9 mouse cellular contexts compared by ENCODE assay signal in the genomic region with DNA sequence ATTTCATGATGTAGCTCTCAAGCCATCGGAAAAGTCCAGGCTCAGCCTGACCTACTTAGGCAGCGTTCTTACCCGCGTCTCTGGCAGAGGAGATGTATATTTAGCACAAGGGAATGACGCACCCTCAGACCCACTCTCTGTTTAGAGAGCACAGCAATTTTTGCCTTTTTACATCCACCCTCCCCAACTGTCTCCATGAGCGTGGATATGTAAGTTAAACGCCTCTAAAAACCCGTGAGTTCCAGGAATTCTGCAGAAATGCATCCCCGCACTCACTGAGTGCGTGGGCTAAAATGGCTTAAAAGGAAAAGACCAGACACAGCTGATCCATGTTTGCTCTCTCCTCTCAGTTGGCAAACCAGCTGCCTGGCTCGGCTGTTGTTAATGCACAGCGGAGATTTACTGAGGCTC.
DNase-seq lines count a peak whose midpoint lies in the region; ATAC-seq lines count a peak whose summit lies in the region.
"Had no signal": no experiment of that assay in that cellular context is flagged by ENCODE, and none has a peak within 500 bp of the region (broad histone marks: within the 10 kb centered on the region; RNA-seq: fewer than 3 reads in every experiment).

No protein-coding gene starts in this region.

- no peaks in the 10 kb centered on the region for H3K27me3 ChIP-seq in lung, embryonic 15.5 days
- H3K27me3 ChIP-seq in heart, embryonic 15.5 days, result no peaks in the 10 kb centered on the region
- no peaks in the 10 kb centered on the region for H3K27me3 ChIP-seq in hindbrain, embryonic 10.5 days (ENCODE audit: insufficient read depth, poor library complexity, severe bottlenecking)
- H3K27me3 ChIP-seq: liver, embryonic 15.5 days had no signal

- peak overlapping the region; percentile 48 for H3K4me2 ChIP-seq in lung, embryonic 15.5 days
- H3K4me2 ChIP-seq in heart, embryonic 15.5 days, result peak overlapping the region; percentile 37; the same call in 1 of the 2 replicates
- H3K4me2 ChIP-seq: liver, embryonic 15.5 days had no signal

- H3K4me1 ChIP-seq in lung, embryonic 15.5 days, result peaks cover 7% of the 10 kb centered on the region
- peaks cover 7% of the 10 kb centered on the region for H3K4me1 ChIP-seq in heart, embryonic 15.5 days (replicated peaks)
- H3K4me1 ChIP-seq in hindbrain, embryonic 10.5 days (replicated peaks), result 0 out of 2 replicates have a peak, but pooled peaks cover 3% of the 10 kb centered on the region
- H3K4me1 ChIP-seq: liver, embryonic 15.5 days had no signal

- 33% methylated on average over 12 of the region's 12 CpGs for WGBS in lung, embryonic 15.5 days
- 48% methylated on average over 12 of the region's 12 CpGs for WGBS in heart, embryonic 15.5 days
- WGBS in hindbrain, embryonic 10.5 days, result 87% methylated on average over 12 of the region's 12 CpGs

- no peak for DNase-seq in lung, postnatal 36 days
- peak; percentile 58 to 82 for DNase-seq in left cerebral cortex, adult 18-20 months (ENCODE audit: low spot score in 2 of 2)
- DNase-seq in skeletal muscle tissue, adult 2 months (ENCODE audit: low read depth, low spot score), result peak; percentile 33
- no peak for DNase-seq in hindbrain, embryonic 10.5 days (ENCODE audit: low spot score)
- DNase-seq in embryo, embryonic 9.5 days (ENCODE audit: extremely low spot score), result no peak

- H3K4me3 ChIP-seq in lung, embryonic 15.5 days, result no peak overlapping the region
- H3K4me3 ChIP-seq in heart, embryonic 15.5 days, result no peak overlapping the region
- H3K4me3 ChIP-seq in hindbrain, embryonic 10.5 days, result no peak overlapping the region
- H3K4me3 ChIP-seq: heart, adult 2 months; liver, embryonic 15.5 days had no signal

- ATAC-seq in lung, embryonic 15.5 days (ENCODE audit: borderline replicate concordance, extremely low read depth, low FRiP score, low TSS enrichment), result peak; percentile 46; the same call in 1 of the 2 replicates
- ATAC-seq in heart, embryonic 15.5 days (replicated peaks; ENCODE audit: insufficient number of reproducible peaks, insufficient read depth, low FRiP score, low read depth), result no peak

- H3K36me3 ChIP-seq in lung, embryonic 15.5 days, result no peaks in the 10 kb centered on the region
- no peaks in the 10 kb centered on the region for H3K36me3 ChIP-seq in heart, embryonic 15.5 days
- H3K36me3 ChIP-seq in hindbrain, embryonic 10.5 days, result no peaks in the 10 kb centered on the region
- H3K36me3 ChIP-seq: liver, embryonic 15.5 days had no signal

- H3K27ac ChIP-seq in lung, embryonic 15.5 days, result peak overlapping the region; percentile 73
- peak overlapping the region; percentile 32; the same call in 1 of the 2 replicates for H3K27ac ChIP-seq in heart, embryonic 15.5 days
- H3K27ac ChIP-seq in hindbrain, embryonic 10.5 days, result no peak overlapping the region
- H3K27ac ChIP-seq: heart, adult 2 months; liver, embryonic 15.5 days had no signal

- H3K9ac ChIP-seq in lung, embryonic 15.5 days, result no peak overlapping the region
- no peak overlapping the region for H3K9ac ChIP-seq in heart, embryonic 15.5 days
- H3K9ac ChIP-seq: liver, embryonic 15.5 days had no signal

- H3K9me3 ChIP-seq in lung, embryonic 15.5 days, result no peaks in the 10 kb centered on the region
- H3K9me3 ChIP-seq in heart, embryonic 15.5 days (replicated peaks), result no peaks in the 10 kb centered on the region
- no peaks in the 10 kb centered on the region for H3K9me3 ChIP-seq in hindbrain, embryonic 10.5 days
- H3K9me3 ChIP-seq: liver, embryonic 15.5 days had no signal

Comparison
In these comparisons a context has a peak if more than half of its experiments do, and no peak if none do; other contexts are left out.
1. DNase-seq: peak in left cerebral cortex, adult 18-20 months (2 of 2) and skeletal muscle tissue, adult 2 months (single experiment); none in lung, postnatal 36 days (single experiment), hindbrain, embryonic 10.5 days (single experiment) and embryo, embryonic 9.5 days (single experiment).